Mouse (Mus musculus) right cerebral cortex, adult 2 months (tissue): ENCODE results near the gene Tomm20.
A peak's percentile ranks its signal among the peaks of the same experiment; 100 is the strongest.
"Not testable (repeated sequence)": the region's sequence is repeated elsewhere in the genome, so short reads cannot be mapped to it uniquely, and the experiment has no call there.

Source experiments
- DNase-seq, 2 experiments: peaks; one replicate each; pipeline ENCODE4 v3.0.0; 2021 to 2022; ENCODE audit warnings: low spot score in 2 of 2

Tomm20 gene

DNA sequence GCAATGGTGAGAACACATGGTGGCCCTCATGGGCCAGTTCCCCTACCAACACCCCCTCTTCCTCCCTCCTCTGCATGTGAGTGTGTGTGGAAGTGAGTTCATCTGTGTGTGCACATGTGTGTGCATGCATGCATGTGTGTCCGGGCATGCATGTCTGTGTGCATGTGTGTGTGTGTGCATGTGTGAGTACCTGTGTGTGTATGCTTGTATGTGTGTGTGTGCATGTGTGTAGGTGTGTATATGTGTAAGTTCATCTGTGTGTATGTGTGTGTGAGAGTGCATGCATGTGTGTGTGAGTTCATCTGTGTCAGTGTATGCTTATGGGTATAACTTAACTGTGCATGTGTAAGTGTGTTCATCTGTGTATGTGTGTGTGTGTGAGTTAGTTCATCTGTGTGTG, 27.3 kb downstream of the Tomm20 start:
- DNase-seq, result no peak

DNA sequence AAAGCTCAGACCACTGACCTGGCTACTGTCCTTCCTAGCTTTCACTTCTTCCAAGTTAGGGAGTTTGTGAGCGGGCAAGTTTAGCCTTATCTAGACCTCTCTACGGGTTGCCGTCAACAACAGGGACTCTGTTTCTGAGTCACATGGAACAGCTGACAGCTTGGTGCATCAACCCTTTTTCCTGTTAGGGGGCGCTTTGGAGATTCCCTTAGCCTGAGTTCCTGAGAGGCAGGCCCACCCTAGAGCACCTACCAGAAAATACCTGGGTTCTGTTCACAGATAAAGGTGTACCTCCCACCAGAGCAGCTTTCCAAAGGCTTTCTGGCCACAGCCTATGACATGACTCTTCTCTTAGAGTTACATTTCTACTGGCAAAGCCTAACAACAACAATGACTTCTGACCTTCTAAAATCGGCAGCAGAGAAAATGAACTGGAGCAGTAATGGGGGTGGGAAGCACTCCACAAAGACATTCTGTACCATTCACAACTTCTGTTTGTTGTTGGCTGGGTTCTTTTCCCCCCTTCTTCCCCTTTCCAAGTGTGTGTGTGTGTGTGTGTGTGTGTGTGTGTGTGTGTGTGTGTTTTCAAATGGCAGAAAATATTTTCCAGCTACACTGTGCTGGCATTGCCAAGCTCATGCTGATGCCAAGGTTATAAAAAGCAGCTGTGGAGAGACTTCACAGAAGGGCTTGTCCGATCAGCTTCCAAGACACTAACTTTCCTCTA, 28.3 kb downstream of the Tomm20 start:
- DNase-seq, result no peak

DNA sequence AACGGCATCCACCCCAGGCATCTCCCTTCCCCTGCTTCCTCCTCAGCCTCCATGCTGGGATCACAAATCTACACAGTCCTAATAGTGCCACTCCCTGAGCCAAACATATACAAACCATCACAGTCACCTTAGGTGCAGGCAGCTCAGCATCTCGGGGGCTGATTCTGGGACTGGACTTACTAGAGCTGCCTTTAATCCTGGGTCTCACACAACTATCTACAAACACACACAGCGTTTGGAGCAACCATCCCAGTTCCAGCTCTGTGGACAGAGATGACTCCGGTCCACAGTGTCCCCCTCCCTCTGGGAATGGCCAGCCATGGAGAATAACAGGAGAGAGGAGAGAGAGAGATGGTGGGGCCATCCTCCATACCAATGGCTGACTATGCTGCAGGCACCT, 29.0 kb downstream of the Tomm20 start:
- DNase-seq, result no peak

DNA sequence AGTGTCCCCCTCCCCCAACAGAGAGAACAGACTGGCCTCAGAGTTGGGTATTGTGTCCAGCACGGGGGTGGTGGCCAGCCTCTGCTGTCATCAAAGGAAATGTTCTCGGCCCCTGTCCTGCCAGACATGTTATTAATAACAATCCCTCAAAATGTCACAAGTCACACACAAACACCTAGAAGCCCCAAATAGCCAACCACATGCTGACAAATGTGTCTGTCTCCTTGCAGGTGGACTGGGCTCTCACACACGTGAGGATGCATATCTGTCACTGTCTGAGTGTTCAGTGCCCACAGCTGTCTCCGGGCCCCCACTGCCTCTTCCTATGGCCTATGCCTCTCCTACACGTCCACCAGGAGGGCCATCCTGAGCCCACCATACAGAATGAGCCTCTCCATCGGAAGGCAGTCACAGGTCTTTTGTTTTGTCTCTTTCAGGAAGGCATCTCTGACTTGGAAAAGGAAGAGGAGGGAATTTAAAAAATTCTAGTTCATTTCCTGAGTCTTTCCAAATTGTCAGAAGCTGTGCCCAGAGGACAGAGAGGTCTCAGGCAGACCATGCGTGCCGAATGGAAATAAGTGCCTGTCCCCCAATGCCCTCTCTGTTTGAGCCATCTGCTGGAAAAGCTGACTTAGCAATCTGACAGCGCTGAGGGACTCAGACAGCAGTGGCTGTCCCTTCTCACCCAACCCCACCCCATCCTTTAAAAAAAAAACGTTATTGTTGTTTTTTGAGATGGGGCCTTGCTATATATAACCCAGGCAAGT, 30.9 kb downstream of the Tomm20 start:
- no peak for DNase-seq

DNA sequence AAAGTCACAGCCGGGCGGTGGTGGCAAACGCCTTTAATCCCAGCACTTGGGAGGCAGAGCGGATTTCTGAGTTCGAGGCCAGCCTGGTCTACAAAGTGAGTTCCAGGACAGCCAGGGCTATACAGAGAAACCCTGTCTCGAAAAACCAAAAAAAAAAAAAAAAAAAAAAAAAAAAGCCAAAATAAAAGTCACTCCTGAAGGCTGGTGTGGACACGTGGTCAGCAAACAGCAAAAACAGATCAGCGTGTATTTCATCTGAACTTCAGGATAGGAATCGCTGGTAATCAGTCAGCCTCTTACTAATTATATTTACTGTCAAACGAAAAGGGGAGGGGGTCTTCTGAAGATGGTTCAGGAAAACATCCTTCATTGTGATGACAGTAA, 31.5 kb downstream of the Tomm20 start:
- DNase-seq, result not testable (repeated sequence)

DNA sequence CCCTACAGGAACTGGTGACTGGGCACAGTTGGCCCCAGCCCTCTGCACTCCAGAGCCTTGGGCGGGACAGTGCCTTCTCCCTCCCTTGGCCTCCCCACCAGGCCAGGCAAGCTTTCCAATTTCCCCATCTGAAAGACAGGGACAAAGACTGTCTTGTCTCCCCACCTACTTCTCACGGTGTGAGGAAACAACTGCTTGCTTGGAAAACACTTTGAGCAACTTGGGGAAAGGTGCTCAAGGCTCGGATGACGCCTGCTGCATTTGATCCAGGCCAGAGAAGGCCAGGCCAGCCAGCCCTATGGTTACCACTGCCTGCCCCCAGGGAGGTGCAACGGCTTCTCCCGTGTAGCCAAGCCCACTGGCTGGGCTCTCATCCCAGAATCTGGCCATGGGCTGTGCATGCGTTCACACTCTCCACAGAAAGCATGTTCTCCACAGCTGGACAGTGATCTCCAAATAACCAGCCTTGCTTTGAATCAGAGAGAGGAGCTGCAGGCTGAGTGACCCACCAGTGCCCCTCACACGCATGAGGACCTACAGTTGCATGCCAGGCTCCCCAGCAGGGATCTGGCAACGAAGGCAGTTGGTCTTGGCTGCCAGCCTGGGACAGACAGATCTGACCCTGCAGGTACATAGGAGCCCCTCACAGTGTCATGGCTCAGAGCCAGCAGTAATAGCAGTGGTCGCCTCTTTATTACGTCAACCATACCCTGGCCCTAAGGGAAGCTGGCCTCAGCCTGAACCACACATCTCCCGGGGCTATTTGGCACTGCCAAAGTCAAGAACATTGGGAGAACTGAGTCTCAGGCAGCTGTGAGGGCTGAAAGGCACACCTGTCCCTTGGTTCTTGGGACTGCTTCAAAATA, 32.2 kb downstream of the Tomm20 start:
- DNase-seq, result no peak

DNA sequence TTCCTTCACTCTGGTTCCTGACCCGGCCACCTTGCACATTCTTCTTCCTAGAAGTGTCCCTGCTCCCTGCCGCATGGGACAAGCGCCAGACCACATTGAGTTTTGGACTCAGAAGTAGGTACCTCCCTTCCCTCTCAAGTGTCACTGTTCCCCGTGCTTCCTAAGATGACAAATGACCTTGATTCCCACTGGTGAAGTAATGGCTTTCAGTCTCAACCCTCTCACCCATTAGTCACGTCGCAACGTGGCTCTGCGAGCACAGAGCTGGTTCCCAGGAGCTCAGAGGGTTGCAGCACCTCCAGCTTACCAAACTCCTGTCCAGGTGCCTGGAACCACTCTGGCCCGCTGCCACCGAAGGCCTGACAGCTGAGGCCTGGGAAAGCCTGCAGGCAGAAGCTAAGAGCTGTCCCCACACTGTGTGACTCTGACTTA, 36.3 kb downstream of the Tomm20 start:
- DNase-seq, result no peak

DNA sequence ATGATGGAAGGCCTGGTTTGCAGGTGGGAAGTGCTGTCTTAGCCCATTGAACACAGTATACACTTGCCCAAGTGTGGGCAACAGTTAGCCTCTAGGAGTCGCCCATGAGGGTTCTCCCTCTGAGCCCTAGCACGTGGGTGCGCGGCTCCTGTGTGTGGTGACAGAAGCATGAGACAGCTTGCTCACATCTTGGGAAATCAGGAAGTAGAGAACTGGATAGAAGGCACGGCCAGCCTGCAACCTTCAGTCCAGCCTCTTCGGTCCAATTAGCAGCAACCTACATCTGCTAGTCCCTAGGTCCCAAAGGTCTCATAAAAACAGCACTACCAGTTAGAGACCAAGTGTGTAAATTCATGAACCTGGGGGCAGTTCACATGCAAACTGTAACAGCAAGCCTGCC, 36.8 kb downstream of the Tomm20 start:
- DNase-seq, result no peak

DNA sequence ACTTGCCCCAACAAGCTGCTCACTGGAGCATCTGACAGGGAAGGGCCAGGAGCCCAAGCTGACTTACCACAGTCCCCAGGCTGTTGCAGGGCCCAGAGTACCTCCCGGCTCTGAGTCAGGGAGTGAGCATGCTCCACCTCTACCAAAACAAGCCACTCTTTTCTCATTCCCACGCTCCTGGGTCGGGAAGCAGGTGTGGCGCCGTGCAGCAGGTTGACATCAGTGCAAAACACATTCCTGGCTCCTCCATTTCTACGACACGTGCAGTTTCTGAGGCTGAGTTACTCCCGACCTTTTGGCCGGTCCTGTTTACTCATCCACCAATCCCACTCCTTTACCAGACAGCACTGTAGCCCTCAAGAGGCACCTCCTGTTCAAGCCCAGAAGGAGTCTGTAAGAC, 37.7 kb downstream of the Tomm20 start:
- DNase-seq, result no peak

DNA sequence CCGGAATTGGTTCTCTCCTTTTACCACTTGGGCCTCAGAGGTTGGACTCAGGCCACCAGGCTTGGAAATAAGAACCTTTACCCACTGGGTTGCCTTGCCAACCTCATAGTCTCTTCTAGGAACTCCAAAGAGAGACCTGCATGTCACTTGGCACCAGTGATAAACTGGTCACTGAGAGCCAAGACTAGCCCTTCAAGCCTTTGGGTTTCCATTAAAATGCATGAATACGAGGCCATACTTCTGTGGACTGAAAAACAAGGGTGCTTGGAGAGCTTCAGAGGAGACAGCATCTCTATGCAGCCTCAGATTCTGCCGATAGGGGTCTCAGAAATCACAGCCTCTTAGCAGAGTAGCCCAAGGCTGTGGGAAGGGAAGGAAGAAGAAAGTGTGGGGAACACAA, 38.3 kb downstream of the Tomm20 start:
- no peak for DNase-seq

DNA sequence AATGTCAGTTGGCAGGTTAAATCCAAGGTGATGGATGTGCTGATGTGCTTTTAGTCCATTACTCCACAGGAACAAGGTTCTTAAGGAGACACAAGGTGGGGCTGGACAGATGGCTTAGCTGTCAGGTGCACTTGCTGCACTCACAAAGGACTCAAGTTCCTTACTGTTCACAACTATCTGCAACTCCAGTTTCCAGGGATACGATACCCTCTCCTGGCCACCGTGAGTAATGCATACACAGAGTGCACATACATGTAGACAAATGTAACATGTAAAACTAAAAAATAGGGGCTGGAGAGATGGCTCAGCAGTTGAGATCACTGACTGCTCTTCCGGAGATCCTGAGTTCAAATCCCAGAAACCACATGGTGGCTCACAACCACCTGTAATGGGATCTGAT, 40.3 kb downstream of the Tomm20 start:
- DNase-seq, result no peak

DNA sequence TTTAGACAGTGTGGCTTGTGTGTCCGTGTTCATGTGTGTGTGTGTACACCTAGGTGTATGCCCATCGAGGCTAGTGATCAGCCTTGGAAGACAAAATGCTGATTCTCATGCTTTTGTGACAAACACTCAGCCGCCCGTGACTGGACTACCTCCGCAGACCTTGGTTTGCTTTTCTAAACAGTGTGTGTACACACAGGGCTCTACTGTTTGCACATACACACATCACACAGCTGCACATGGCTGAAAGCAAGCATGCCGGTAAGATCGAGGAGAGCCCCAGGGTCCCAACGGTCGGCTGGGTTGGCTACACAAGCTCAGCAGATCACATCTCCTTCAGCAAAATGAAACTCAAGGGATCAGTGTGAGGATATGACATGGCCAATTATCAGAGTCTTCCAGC, 41.7 kb downstream of the Tomm20 start:
- DNase-seq, result no peak

DNA sequence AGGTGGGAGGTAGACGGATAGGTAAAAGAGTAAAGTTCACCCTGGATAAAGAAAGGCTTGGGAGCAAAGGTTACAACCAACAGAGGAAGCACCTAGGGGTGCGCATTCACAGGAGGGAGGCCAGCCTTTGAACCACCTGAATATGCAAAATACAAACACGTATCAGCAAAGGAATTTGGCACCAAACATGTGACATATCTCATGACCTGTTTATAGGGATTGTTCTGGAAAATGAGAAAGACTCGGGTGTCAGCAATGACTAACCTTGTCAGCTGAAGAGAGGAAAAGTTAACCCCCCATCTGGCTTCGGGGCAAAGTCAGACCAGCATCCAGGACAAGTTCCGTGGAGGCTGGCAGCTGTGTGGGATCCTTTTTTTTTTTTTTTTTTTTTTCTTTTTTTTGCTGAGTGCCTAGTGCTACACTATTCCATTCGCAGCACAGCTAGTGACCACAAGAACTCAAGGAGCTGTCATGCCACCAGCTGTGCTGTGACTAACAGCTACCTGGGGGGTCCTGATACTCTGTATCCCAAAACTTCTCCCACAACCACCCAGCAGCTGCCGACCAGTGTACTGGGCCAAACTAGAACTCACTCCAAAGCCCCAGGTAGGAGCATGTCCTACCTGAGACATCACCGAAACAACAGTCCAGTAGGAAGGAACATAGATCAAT, 42.3 kb downstream of the Tomm20 start:
- no peak for DNase-seq

DNA sequence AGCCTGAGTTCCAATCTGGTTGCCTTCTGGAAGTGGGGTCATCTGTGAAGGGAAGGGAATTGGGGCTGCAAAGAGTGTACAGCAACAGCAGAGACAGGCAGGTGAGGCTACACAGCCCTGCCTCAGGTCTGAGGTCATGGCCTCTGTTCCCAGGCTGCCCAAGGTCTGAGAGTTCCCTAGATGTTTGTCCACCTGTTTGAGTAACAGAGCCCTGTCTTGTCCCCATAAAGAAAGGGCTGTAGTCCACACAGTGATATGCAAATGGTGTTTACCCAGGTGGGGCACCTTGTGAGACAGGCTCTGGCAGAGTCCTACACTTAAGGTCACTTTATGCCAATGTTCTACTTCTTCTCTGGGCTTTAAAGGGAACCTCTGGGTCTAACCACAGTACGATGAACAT, 44.0 kb downstream of the Tomm20 start:
- no peak for DNase-seq

DNA sequence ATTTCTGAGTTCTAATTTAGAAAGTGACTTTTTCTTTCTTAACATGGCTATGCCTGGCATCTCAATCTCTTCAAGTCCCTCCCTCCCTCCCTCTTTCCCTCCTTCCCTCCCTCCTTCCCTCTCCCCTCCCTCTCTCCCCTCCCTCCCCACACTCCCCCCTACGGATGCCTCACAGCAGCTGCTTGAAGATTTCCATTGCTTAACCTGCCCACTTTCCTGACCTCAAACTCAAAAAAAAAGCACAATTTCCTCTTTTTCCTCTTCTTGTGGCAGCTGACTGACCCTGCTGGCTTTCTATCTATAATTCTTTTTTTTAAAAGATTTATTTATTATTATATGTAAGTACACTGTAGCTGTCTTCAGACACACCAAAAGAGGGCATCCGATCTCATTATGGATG, 44.6 kb downstream of the Tomm20 start:
- no peak for DNase-seq

DNA sequence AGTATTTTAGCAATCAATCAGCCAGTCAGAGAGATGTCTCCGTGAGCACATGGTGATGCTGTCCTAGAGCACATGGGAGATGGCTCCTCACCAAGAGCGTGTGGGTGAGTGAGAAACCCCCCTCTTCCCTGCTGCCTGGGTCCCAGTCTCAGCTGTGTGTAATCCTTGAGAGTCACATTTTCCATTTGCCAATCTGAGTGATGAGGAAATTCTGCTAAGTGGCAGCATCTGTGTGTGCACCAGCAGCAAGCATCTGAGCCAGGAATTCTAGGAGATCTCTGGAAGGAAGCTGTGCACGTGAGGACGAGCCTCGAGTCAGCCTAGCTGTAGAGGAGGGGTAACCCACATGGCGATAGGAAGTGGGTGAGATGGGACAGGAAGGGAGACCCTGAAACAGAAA, 50.5 kb downstream of the Tomm20 start:
- peak; percentile 70 to 79 for DNase-seq

DNA sequence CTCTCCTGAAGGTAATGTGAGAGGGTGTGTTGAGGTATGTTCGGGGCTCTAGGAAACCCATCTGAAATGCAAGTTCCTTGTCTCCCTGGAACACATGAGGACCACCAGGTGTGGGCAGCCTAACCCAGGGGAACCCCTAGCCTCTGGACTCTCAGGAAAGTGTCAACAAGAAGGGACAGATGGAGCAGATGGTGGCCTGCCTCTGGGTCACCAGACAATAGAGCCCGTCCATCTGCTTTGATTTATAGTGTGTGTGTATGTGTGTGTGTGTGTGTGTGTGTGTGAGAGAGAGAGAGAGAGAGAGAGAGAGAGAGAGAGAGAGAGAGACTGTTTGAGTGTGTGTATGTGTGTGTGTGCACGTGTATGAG, 58.0 kb downstream of the Tomm20 start:
- no peak for DNase-seq

DNA sequence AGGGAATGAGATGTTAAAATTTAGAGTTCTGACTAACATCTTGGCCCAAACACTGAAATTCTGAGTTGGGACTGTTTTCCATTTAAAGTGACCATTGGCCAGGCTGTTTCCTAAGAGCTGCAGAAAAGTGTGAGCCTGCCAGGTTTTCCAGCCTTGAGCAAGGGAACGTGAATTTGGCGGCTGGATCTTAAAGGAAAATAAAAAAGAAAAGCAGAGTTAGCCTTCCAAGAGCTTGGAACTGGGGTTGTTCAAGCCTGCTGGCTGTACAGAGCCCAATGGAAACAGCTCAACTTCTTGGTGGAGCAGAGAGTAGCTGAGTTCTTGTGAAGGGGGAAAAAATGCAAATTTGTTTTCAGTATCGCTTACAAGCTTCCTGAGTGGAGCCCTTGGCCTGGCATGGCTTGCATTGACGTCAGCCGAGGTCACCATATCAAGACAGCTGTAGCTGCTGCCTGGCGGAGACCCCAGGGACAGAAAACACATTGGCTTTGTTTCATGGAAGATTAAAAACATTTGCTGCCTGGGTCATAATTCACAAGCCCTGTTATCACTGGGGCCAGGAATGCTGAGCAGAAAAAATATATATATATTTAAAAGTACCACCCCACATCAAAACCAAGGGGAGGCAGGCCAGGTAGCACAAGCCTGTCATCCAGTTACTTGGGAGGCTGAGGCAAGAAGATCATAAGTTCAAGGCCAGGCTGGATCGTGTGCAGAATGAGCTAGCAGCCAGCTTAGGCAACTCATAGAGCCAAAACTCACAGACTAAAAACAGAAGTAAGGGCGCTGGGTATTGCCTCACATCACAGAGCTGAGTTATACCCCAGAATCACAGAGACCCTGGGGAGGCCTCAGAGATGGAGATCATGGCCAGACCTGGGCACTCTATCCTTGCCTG, 58.7 kb downstream of the Tomm20 start:
- DNase-seq, result no peak

DNA sequence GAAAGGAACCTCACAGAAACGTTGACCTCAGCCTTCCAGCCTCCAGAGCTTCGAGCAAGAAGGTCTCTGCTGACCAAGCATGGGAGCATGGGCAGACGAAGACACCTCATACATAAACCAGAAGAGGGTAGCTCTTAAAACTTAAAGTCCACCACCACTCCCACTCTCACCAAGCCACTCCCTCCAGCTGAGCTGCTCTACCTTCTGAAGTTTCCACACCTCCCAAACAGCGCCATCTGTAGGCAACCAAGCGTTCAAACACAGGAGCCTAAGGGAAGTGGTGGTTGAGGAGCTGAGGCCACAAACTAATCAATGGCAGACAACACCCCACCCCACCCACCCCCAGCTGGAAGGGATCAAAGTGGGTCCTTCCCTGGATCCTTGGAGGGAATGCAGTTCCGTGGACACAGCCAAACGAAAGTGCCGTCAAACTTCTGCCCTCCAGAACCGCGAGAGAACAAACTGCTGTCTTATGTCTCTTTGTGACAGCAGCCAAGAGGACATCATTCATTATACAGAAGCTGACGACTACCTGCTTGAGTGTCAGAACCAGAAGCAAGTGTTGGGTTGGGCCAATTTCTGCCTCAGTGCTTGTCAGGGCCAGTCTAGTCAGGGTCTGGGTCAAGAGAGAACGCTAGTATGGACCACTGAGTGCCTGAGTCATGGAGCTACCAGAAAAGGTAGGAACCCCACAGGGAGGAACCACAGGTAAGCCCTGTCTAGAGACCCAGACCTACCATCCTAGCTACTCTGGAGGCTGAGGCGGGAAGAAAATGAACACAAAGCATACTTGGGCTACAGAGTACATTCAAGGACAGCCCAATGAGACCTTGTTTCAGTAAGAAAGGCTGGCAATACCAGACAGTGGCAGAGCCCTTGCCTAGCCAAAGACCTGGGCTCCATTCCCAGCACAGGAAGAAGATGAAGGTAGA, 59.8 kb downstream of the Tomm20 start:
- no peak for DNase-seq
